Mouse (Mus musculus) macrophage (primary cell): ENCODE data around the gene Grid2ip. TPM values are rescaled to one million over a fixed set of nuclear protein-coding genes. Genes with fewer than 3 reads are reported as not detected.

Source experiments
- H3K27ac ChIP-seq: fragments of 350-480 bp; formaldehyde crosslinking; 2 replicates; pipeline ENCODE4 v1.9.0; 2021
- H3K36me3 ChIP-seq: fragments of 350-480 bp; formaldehyde crosslinking; 2 replicates; pipeline ENCODE4 v1.9.0; 2021; ENCODE audit errors: inconsistent target
- H3K4me3 ChIP-seq: fragments of 350-480 bp; formaldehyde crosslinking; 2 replicates; pipeline ENCODE4 v1.9.0; 2021; ENCODE audit errors: inconsistent target
- H3K79me2 ChIP-seq: fragments of 350-480 bp; formaldehyde crosslinking; 2 replicates; pipeline ENCODE4 v1.9.0; 2021; ENCODE audit errors: inconsistent target
- WGBS: methylation state at CpG from one replicate; pipeline ENCODE4 v1.1.7; 2026; ENCODE audit warnings: inconsistent platforms; ENCODE audit not compliant: missing documents; 5-methylcytosine and 5-hydroxymethylcytosine counted together
- polyA plus RNA-seq: library from polyadenylated mRNA; stranded (reverse); fragments of 250-400 nt; gene quantifications from 3 replicates; pipeline ENCODE4 v1.2.4, GENCODE M21; 2018; ENCODE audit warnings: inconsistent platforms

Grid2ip gene
- polyA plus RNA-seq, 1 experiment from 2014 or later, result not detected

DNA sequence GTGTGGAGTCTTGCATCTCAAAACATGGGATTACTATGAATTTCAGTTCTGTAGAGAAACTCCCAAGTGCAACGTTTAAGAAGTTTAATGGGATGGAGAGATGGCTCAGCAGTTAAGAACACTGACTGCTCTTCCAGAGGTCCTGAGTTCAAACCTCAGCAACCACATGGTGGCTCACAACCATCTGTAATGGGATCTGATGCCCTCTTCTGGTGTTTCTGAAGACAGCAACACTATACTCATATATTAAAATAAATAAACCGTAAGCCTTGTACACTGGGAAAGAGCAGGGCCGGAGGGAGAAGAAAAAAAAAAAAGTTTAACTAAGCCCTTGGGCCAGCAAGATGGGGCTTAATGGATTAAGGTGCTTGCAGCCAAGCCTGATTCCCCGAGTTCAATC, 65.9 kb downstream of the Grid2ip start:
- peaks cover 40% of the 10 kb centered on the region for H3K36me3 ChIP-seq
- WGBS, result 94% methylated on average over 4 of the region's 4 CpGs

DNA sequence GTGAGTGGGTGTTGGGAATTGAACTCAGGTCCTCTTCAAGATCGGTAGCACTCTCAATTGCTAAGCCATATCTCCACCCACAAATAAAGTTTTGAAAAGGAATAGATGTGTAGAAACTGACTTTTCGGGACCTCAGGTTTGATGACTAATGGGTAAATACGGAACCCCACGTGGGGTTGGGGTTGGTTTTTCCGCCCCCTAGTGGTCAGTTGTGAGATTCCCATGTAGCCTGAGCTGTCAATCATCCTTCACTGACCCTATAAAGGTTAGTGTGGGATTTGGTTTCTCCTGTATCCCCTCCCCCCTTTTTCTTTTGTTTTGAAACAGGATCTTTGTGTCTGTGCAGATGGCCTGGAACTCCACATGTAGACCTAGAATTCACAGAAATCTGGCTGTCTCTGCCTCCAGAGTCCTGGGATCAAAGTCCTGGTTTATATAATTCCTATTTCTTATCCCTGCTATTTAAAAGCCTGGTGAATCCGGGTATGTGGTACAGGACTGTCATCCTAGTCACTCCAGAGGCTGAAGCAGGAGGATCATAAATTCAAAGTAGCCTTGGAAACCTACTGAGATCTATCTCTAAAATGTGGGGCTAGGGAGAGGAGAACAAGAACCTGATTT, 66.9 kb downstream of the Grid2ip start:
- Histone ChIP-seq H3K27ac (no peak overlapping the region), H3K36me3 (peaks cover 31% of the 10 kb centered on the region), H3K79me2 (no peaks in the 10 kb centered on the region), H3K4me3 (no peak overlapping the region)
- WGBS, result 15% methylated on average over 5 of the region's 6 CpGs

More for the DNA sequence above, 65.9 kb downstream of the Grid2ip start:
- H3K79me2 ChIP-seq, result no peaks in the 10 kb centered on the region
- H3K27ac ChIP-seq, result no peak overlapping the region
- H3K4me3 ChIP-seq, result no peak overlapping the region

DNA sequence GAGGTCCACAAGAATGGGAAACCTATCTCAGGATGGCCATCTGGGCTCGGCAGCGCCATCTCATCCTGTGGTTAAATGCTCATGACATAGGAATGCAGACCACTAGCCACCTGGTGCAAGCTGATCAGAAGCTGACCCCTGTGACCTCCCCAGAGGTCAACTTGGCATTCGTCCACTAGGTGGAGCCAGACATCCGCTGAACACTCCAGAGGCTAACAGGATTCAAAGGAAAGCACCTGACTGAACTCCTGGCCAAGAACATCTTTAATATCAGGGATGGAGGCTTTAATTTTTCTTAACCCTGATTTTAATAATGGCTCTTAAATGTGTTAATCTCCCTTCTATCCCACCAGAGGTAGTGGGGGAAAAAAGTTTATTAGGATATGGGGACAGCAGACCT, 77.3 kb downstream of the Grid2ip start:
- H3K27ac ChIP-seq, result no peak overlapping the region
- no peaks in the 10 kb centered on the region for H3K36me3 ChIP-seq
- 1% methylated on average over 4 of the region's 4 CpGs for whole genome bisulfite sequencing
- no peak overlapping the region for H3K4me3 ChIP-seq
- no peaks in the 10 kb centered on the region for H3K79me2 ChIP-seq

GRCm38 (mm10) chr5:143441298-143441697, 84.2 kb downstream of the Grid2ip start:
- no peak overlapping the region for H3K4me3 ChIP-seq
- WGBS, result 74% methylated on average over 3 of the region's 3 CpGs
- no peaks in the 10 kb centered on the region for H3K79me2 ChIP-seq
- H3K27ac ChIP-seq, result no peak overlapping the region
- no peaks in the 10 kb centered on the region for H3K36me3 ChIP-seq

- no peak overlapping the region for H3K4me3 ChIP-seq
- H3K79me2 ChIP-seq, result no peaks in the 10 kb centered on the region
- WGBS, result 58% methylated on average over 12 of the region's 12 CpGs
- H3K36me3 ChIP-seq, result no peaks in the 10 kb centered on the region
- no peak overlapping the region for H3K27ac ChIP-seq
These were observed 84.6 kb downstream of the Grid2ip start for GRCm38 (mm10) chr5:143441753-143442152.

Other genes with a start within 250 kb of the Grid2ip start
- gene Rnf216, start 244.3 kb upstream of the Grid2ip start, polyA plus RNA-seq, result 21.4 to 26.2 TPM (median 23.3 TPM) in 3 replicates
- gene Olfr718-ps1, start 209.8 kb upstream of the Grid2ip start, polyA plus RNA-seq, result not detected in 3 replicates
- 4.6 to 4.9 TPM (median 4.8 TPM) in 3 replicates for gene Rbak, start 176.6 kb upstream of the Grid2ip start, polyA plus RNA-seq
- not detected in 3 replicates for gene Spdye4b, start 176.3 kb upstream of the Grid2ip start, polyA plus RNA-seq
- gene Spdye4a, start 130.4 kb upstream of the Grid2ip start, polyA plus RNA-seq, result not detected in 3 replicates
- 4.7 to 6.0 TPM (median 5.2 TPM) in 3 replicates for gene Zfp12, start 122.2 kb upstream of the Grid2ip start, polyA plus RNA-seq
- 2.5 TPM in 3 replicates for gene Zfp316, start 87.3 kb upstream of the Grid2ip start, polyA plus RNA-seq
- gene Zfp853, start 63.7 kb upstream of the Grid2ip start, polyA plus RNA-seq, result not detected in 3 replicates
- 11.1 to 17.3 TPM (median 13.0 TPM) in 3 replicates for gene E130309D02Rik, start 42.0 kb upstream of the Grid2ip start, polyA plus RNA-seq
- gene Zdhhc4, start 28.1 kb upstream of the Grid2ip start, polyA plus RNA-seq, result 26.9 to 33.6 TPM (median 31.4 TPM) in 3 replicates
- gene Kdelr2, start 46.5 kb downstream of the Grid2ip start, polyA plus RNA-seq, result 32.5 to 65.4 TPM (median 39.8 TPM) in 3 replicates
- gene Daglb, start 107.2 kb downstream of the Grid2ip start, polyA plus RNA-seq, result 30.0 to 47.3 TPM (median 32.7 TPM) in 3 replicates
- gene Rac1, start 170.7 kb downstream of the Grid2ip start, polyA plus RNA-seq, result 386 to 538 TPM (median 421 TPM) in 3 replicates